Mouse (Mus musculus): Measurements from ENCODE around the gene Nrn1.

Nrn1 gene

GRCm38 (mm10) chr13:36734731-36735571, at the start of gene Nrn1:
Gene Nrn1 (minus strand): TSS chr13:36735131.
- DNase-seq (ENCODE audit: low read depth, low spot score) = no peak

GRCm38 (mm10) chr13:36779626-36780025, 44.7 kb upstream of the Nrn1 start:
- no peak for DNase-seq (ENCODE audit: low read depth, low spot score)

- no peak for DNase-seq (ENCODE audit: low read depth, low spot score)
Measured at GRCm38 (mm10) chr13:36766801-36767200, 31.9 kb upstream of the Nrn1 start.

- DNase-seq (ENCODE audit: low read depth, low spot score) = no peak
Measured at GRCm38 (mm10) chr13:36751861-36752260, 16.9 kb upstream of the Nrn1 start.

GRCm38 (mm10) chr13:36750056-36750455, 15.1 kb upstream of the Nrn1 start:
- DNase-seq (ENCODE audit: low read depth, low spot score) = no peak

GRCm38 (mm10) chr13:36736619-36736996, 1.7 kb upstream of the Nrn1 start:
- DNase-seq (ENCODE audit: low read depth, low spot score) = no peak

- no peak for DNase-seq (ENCODE audit: low read depth, low spot score)
Measured at GRCm38 (mm10) chr13:36735901-36736618, 1.1 kb upstream of the Nrn1 start.

- no peak for DNase-seq (ENCODE audit: low read depth, low spot score)
Measured at GRCm38 (mm10) chr13:36733989-36734690, 791 bp downstream of the Nrn1 start.

- DNase-seq (ENCODE audit: low read depth, low spot score) = no peak
Measured at GRCm38 (mm10) chr13:36733566-36733965, 1.4 kb downstream of the Nrn1 start.

GRCm38 (mm10) chr13:36732891-36733490, 1.9 kb downstream of the Nrn1 start:
- DNase-seq (ENCODE audit: low read depth, low spot score) = no peak

- DNase-seq (ENCODE audit: low read depth, low spot score) = no peak
Measured at GRCm38 (mm10) chr13:36731931-36732461, 2.9 kb downstream of the Nrn1 start.

GRCm38 (mm10) chr13:36731016-36731930, 3.7 kb downstream of the Nrn1 start:
- DNase-seq (ENCODE audit: low read depth, low spot score) = no peak

- DNase-seq (ENCODE audit: low read depth, low spot score) = no peak
Measured at GRCm38 (mm10) chr13:36730341-36730761, 4.6 kb downstream of the Nrn1 start.

GRCm38 (mm10) chr13:36729731-36730340, 5.1 kb downstream of the Nrn1 start:
- no peak for DNase-seq (ENCODE audit: low read depth, low spot score)

- no peak for DNase-seq (ENCODE audit: low read depth, low spot score)
Measured at GRCm38 (mm10) chr13:36728509-36728908, 6.4 kb downstream of the Nrn1 start.

- no peak for DNase-seq (ENCODE audit: low read depth, low spot score)
Measured at GRCm38 (mm10) chr13:36727779-36728470, 7.0 kb downstream of the Nrn1 start.

GRCm38 (mm10) chr13:36726951-36727778, 7.8 kb downstream of the Nrn1 start:
- no peak for DNase-seq (ENCODE audit: low read depth, low spot score)

- DNase-seq (ENCODE audit: low read depth, low spot score) = no peak
Measured at GRCm38 (mm10) chr13:36726551-36726950, 8.4 kb downstream of the Nrn1 start.

GRCm38 (mm10) chr13:36725881-36726280, 9.1 kb downstream of the Nrn1 start:
- DNase-seq (ENCODE audit: low read depth, low spot score) = no peak
